Mouse (Mus musculus): Measurements from ENCODE around the gene Mmgt2.
"Not testable (repeated sequence)": the region's sequence is repeated elsewhere in the genome, so short reads cannot be mapped to it uniquely, and the experiment has no call there.

GRCm38 (mm10) chr11:62649803-62650202, 1.3 kb downstream of the Mmgt2 start:
- not testable (repeated sequence) for TF ChIP-seq CTCF (IDR thresholded peaks at IDR 0.05; ENCODE audit: control insufficient read depth, insufficient read depth, low read length); POLR2A (IDR thresholded peaks at IDR 0.05; ENCODE audit: borderline replicate concordance, control insufficient read depth, low read depth, low read length)

Measured in bone marrow, adult 2 months (tissue).